Mouse (Mus musculus) brain, embryonic 18.5 days (tissue): Measurements from ENCODE around the gene Zfp639.

Experiments used
- DNase-seq: peaks from one replicate; pipeline ENCODE4 v3.0.0-alpha.2; 2012; ENCODE audit warnings: low read depth, low spot score

The Zfp639 gene

DNA sequence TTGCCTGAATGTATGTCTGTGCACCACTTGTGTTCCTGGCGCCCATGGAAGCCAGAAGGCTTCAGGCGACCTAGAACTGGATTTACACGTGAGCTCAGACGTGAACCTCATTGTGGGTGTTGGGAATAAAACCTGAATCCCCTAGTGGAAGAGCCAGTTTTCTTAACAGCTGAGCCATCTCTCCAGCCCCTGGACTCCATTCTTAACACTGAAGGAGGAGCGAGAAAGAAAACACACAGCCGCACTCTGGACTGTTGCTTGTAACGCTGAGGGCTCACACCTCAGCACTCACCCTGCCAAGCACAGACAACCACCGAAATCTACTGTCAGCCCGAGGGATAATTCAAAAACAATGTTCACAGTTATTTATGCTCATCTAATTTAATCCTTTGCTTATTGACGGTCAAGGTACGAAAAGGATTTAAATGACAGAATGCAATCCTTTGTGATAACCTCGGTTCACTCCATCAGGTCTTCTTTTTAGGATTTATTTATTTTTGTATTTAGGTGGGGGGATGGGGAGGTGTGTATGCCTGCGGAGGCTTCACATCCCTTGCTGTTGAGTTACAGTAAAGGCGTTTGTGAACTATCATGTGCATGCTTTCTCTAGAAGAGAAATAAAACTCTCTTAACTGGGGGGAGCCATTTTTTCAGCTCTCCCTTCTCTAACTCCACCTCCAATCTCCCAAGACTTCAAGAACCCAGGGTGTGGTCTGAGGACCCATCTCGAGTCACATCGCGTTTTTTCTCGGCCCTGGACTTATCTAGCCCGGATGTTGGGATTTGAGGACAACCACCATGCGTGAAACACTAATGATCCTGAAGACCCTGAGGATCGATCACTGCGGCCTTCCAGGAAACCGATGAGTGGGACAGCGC, at the start of gene Zfp639:
Zfp639 (plus strand) TSS at position 764 of the 879 bp plus-strand sequence.
- DNase-seq = no peak

DNA sequence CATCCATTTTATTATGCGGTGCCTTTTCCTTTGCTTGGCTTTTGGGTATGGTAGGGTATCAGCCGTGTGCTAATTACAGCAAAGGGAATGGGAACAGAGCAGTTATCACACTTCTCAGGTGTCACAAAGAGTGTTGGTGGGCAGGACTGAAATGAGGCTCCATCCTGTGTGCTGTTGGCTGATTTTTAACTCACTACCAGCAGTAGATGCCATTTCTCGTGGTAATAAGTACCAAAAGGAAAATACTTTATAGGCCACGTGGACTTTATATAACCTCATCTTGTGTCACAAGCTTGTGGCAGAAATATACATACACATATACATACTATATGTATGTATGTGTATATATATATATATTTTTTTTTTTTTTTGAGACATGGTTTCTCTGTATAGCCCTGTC, 42.7 kb upstream of the Zfp639 start:
- DNase-seq = no peak

DNA sequence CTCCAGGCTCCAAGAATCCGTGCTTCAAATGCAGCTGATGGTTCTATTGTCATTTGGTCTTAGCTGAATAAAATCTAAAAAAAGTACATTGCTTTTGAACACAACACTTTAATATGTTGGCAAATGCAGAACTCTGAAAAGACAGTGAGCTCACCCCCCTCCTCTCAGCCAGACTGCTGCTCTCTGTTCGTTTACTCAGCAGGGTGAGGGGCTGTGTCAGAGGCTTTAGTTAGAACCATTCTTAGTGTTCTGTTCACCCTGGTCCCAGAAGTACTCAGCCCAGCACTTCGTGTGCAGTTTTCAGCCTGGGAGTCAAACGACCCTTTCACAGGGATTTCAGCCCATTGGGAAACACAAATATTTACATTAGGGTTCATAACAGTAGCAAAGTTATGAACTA, 41.6 kb upstream of the Zfp639 start:
- DNase-seq = no peak

DNA sequence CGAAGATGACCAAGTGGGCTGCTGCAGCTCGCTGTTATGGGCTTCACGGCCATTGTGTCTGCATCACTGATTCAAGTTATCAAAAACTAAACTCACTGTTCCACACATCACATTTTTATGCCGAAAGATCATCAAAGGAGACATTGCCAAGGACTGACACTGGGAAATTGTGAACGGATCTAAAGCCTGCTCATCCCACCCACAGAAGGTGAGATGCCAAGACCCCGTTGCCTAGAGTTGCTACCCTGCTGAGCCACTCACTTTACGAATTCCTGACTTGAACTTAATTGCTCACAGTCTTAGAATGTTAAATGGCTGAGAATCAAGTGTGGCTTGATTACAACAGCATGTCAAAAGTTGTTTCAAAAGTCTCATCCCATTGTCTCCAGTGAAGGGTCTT, 39.6 kb upstream of the Zfp639 start:
- DNase-seq = no peak

DNA sequence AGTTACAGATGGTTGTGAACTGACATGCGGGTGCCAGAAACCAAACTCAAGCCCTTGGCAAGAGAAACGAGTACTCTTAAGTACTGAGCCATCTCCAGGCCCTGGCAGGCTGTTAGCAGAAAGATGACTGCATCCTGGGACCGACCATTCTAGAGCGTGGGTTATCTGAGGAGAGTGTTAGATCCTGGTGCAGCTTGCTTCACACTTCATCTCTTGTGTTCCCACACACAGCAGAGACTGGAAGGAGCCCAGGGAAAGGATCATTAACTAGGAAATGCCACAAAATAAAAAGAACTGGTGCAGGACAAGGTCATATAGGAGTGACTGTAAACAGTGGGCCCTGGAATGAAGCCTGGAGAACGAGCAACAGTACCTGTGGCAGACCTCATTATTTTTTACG, 39.0 kb upstream of the Zfp639 start:
- no peak for DNase-seq

DNA sequence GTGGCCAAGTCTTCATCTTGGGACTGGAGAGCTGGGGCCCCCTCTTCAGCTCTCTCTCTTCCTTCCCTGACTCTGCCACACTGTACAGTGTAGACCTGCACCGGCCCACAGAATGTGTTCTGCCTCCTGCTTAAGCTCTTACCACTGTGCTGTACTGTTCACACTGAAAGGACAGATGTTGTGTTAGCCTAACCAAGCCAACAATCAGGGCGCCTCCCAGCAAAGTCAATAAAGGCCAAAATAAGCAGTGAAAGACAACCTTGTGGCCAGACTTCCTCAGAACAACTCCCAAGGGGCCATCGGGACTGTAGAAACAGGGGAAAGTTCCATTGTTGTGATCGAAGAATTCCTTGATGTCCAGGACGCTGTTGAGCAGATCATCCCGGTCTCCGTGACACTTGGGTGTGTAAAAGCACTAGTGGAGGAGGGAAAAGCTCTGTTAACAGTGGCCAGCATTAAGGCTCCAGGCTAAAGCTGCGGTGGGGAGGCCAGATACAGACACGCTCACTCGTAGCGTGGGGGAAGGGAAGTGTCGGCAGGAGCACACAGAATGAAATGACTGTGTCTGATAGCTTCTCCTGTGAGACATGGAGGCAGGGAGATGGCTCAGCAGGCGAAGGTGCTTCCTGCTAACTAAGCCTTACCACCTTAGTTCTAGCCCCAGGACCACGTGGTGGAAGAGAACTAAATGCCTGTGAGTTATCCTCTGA, 37.7 kb upstream of the Zfp639 start:
- DNase-seq = no peak

DNA sequence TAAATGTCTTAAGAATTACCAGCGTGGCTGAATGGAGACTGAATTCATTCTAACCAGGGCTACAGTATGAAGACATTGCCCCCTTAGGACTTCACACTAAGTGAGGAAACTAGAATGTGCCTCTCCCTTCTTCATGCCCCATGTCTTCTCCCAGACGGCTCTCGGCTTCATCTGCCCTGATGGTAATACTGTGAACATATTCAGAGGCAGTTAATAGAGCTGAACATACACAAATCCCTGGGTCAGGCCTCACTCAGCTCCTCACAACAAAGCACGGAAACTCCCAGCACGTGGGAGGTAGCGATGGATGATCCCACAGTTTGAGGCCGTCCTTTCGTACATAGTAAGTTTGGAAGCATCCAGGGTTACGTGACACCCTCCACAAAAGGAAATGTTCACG, 36.9 kb upstream of the Zfp639 start:
- DNase-seq = no peak

DNA sequence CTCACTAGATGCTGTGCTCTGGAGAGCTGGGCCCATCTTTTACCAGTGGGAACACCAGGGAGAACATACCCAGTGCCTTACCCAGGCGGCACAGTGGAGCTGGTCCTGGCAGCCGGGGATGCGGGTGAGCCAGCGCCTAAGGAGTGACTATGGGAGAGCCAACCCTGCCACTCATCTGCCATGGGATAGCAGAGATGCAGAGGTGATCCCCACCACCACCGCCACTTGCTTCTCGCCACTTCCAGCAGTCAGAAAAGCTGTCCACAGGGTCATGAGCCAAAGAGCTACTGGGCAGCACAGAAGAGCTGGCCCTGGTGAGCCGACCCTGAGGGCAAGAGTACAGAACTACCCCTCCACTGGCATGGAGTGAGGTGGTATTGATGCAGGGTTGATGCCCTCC, 30.1 kb upstream of the Zfp639 start:
- DNase-seq = no peak

DNA sequence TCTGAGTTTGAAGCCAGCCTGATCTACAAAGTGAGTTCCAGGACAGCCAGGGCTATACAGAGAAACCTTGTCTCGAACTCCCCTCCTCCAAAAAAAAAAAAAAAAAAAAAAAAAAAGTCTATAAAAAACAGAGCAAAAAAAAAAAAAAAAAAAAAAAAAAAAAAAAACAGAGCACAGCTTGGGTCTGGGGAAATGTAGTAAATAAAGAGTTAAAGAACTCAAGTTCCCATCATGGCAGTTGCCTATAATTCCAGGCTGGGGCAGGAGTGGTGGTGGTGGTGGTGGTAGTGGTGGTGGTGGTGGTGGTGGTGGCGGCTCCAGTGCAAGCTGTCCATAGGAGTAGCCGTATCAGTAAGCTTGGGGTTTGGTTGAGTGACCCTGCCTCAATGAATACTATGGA, 27.0 kb upstream of the Zfp639 start:
- DNase-seq = no peak

DNA sequence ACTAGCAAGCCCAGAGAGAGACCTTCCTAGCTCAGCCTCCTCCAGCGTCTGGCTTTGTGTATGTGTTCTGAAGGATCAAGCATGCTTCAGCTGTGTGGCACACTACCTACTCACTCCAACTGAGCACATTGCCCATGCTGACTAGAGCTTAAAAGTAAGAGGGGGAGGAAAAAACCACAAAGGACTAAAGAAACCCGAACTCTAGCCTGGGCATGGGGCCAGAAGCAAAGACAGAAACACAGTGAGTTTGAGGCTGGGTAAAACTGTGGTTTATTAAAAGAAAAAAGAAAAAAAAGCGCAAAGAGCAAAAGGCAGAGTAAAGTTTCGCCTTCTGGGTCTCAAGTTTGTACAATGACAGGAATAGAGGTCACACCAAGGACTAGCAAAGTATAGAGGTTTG, 23.5 kb upstream of the Zfp639 start:
- no peak for DNase-seq

DNA sequence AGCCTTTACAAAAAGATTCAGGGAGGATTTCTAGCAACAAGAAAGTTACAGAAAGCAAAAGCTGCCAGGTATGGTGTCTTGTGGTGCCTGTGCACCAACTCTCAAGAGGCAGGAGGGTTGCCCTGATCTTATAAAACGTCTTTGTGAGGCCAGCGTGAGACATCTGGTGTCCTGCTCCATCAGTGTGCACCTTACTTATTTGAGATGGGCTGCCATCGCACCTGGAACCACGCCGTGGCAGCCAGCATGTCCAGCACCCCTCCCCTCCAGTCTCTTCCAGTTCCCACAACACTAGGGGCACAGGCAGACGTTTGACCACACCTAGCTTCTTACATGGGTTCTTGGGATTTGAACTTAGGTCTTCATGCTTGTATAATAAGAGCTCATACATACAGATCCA, 21.9 kb upstream of the Zfp639 start:
- no peak for DNase-seq

DNA sequence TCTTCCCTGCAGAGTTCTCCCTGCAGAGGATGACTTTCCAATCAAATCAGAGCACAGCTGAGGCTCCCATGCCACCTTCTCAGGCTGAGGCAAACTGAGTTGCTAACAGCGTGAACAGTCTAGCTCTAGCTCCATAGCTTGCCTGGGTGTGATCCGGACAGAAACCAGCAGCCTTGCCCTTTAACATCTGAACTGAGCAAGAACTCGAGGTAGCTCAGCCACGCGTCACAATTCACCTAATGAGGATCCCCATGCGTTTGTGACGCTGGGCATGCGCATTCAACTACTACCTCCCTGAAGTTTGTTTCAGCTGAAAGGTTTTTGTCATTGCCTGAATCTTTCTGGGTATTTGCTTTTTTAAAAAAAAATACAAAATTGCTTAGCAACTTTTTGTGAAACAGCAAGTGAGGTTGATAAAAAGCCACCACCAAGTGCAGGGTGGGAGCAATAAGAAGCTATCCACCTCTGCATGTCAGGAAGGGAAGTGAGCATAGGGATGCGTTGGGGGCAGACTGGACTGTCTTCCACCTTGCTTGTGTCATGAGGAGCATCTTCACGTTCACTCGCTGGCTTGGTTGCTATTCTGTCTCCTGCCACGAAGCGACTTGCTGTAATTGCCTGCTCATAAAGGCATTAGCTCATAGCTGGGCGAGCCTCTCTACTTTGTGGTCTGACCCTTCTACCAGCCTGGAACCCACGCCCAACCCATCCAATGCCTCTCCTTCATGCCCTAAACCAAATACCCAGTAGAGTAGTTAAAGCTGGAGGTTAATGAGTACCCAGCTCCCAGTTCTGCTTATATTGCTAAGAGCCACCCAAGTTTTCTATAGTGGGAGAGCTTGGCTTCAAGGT, 19.8 kb upstream of the Zfp639 start:
- no peak for DNase-seq

DNA sequence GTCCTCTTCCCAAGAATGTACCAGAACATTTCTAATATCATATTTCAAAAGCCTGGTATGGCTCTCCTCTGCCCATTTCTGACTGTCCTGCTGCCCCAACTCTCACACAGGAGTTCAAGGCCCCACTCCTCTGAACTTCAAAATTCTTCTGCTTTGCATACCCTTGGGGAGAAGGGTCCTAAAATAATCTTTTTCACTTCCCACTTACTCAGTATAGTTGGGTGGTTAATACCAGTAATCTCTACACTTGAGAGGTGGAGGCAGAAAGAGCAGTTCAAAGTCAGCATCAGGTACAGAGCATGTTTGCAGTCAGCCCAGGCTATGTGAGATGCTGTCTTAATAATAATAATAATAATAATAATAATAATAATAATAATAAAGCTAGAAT, 19.1 kb upstream of the Zfp639 start:
- no peak for DNase-seq

DNA sequence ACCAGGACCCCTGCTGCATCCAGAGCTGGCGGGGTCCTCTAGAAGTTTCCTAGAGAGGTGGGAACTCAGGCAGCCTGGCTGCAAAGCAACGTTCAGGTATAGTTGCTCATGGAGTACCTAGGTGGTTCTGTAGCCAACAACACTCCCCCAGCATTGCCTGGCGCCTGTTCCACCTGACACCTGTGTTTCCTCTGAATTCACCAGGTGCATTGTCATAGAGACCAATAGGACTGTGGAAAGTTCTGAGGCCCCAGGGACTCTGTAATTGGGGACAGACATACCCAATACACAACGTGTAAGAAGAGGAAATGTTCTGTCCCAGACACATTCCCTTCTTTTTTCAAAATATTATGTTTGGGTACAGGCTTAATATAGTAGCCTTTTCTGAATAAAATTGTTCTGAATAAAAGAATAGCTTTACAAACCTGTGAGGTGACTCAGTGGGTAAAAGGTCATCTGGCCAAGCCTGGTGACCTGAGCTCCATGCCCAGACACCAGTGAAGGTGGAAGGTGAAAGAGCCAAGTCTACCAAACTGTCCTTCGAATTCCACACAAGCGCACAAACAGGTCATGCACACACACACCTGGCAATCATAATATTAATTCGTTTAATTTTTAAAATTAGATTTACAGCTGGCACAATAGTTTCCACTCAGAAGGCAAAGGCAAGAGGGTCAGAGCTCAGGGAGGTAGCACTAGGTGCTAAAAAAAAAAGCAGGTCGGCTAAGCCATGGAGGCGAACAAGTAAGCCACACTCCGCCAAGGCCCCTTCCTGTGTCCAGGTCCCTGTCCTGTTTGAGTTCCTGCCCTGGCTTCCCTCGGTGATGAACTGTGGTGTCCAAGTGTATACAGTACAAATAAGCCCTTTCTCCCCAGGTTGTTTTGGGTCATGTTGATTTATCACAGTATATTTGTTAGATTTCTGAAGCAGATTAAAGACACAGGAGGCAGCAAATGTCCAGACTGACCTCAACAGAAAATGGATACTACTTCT, 17.7 kb upstream of the Zfp639 start, which contains the start of gene Kcnmb3:
Kcnmb3 (minus strand) TSS at position 135 of the 994 bp plus-strand sequence.
- DNase-seq = no peak

DNA sequence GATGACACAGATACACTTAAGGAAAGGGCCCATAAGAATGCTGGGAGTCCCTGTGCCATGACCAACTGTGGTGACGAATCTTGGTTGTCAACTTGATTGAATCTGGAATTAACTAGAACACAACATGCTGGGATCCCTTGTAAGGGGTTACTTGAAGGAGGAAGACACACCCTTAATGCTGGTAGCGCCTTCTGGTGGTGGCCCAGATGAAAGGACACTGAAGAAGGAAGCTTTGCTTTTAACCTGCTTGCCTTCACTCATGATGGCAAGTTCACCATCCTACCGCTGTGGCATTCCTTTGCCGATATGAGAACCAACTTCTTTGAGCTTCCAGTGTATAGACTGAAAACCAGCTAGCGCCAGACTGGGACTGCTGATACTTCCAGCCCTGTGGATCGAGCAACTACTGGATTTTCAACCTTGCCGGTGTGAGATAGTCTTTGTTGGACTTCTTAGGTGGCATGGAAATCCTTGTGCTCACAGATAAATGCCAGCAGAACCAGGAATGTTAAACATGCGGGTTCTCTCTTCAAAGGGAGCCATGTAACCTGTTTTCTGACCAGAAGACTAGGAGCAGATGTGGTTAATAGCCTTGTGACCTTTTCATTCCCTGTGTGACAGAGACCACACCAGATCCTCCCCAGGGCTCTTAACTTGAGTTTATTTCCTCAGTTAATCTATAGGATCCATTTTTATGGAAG, 15.5 kb upstream of the Zfp639 start:
- DNase-seq = no peak

DNA sequence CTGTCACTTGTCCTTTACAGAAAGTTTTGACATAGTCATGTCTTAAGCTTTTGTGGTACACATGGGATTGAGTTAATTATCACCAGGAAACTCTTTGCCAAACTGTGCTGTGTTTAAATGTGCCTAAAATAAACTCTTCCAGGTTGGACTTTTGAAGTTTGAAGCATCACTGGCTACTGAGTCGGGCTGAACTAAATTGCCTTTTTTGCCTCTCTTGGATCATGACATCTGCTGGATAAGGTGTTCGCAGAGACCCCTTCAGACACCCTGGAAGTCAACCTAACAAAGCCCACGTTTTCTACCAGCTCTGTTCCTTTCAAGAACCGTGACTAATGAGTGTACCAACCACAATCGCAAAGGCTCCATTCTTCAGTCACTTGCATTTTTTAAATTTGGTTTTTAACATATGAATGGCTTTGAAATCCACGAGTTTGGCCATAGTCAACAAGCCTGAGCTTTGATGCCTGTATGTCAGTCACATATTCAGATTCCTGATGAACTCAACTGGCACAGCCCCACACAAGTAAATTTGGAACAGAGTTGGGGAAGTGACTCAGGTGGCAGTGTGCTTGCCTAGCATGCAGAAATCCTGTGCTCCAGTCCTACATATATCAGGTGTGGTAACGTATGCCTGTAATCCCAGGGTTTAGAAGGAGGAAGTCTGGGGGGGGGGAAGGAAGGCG, 14.8 kb upstream of the Zfp639 start:
- DNase-seq = no peak

DNA sequence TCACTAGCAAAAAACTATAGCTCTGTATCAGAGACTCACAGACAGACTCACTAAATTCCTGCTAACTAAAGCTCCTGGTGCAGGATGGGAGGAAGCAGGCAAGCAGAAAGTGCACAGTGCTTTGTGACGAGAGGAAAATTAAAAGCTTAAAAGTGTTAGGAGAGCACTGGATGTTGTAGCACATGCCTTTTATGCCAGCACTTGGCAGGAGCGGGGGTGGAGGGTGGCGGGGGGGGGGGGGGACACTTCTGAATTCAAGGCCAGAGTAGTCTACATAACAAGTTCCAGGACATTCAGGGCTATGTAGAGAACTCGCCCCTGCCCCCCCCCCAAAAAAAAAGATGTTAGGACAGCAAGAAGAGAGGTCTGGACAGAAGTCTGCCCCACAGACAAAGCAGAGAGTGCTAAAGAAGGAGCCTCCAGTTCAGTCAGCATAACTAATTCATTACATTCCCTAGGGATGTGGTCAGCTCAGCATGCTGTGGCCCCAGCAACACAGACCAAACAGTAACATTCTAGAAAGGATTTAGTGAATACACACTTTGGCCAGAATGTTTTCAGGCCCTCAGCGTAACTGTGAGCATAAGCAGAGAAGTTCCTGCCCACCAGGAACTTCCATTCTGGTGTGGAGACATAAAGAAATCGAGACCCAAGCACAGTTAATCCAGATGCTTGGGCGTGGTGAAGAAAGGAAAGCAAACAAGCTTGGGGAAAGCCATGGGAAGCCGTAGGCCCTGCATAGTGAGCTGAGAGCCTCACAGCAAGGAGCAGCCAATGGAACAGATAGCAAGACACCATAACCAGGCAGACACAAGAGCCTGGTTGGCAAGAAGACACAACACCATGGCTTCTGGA, 14.0 kb upstream of the Zfp639 start:
- DNase-seq = no peak

DNA sequence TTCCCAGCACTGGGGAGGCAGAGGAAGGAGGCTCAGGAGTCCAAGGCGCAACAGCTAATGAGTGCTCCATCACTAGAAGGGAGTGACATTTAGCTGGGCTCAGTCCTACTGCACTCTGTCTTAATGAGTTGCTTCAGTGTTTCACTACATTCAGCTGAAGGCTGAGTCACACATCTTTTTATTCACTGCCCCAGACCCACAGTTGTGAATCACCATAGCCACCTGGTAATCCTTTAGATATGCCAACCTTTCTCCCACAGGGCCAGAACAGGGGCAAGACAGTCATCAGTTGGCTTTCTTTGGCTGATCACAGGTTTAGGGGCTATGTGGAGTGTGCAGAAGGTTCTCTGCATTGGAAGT, 13.4 kb upstream of the Zfp639 start:
- DNase-seq = no peak

DNA sequence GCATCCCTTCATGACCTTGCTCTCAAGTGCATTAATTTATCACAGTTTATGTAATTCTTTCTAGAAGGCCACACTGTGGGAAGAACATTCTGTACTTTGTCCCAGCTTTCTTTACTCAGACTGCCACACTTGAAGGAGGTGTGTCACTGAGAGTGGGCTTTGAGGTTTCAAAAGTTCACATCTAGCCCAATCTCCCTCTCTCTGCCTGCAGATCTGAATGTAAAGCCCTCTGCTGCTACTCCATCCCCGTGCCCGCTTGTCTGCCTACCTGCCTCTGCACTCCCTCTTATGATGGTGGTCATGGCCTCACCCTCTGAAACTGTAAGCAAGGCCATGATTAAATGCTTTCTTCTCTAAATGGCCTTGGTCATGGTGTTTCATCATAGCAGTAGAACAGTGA, 9.7 kb upstream of the Zfp639 start:
- no peak for DNase-seq
